Comparison of ENCODE assay signal across 21 mouse cellular contexts in genomic region chr4:114523335-114524188, GRCm38 (mm10).
DNase-seq lines count a peak whose midpoint lies in the region; ATAC-seq and TF ChIP-seq lines count a peak whose summit lies in the region.
"Had no signal": no experiment of that assay in that cellular context is flagged by ENCODE, and none has a peak within 500 bp of the region (broad histone marks: within the 10 kb centered on the region; RNA-seq: fewer than 3 reads in every experiment).

No protein-coding gene starts in this region.

- TF ChIP-seq POLR2A in kidney, adult 2 months (IDR thresholded peaks at IDR 0.05; ENCODE audit: low read depth, low read length): no peak

- WGBS in heart, embryonic 11.5 days (ENCODE audit: insufficient replicate concordance): 71% methylated on average over 5 of the region's 5 CpGs
- WGBS in kidney, embryonic 14.5 days: 36% methylated on average over 5 of the region's 5 CpGs
- WGBS in kidney, adult 2 months: 83% methylated on average over 5 of the region's 5 CpGs
- WGBS in midbrain, embryonic 11.5 days: 75% methylated on average over 5 of the region's 5 CpGs
- WGBS in midbrain, embryonic 16.5 days: 85% methylated on average over 5 of the region's 5 CpGs
- 57% methylated on average over 5 of the region's 5 CpGs for WGBS in stomach, embryonic 16.5 days

- H3K27me3 ChIP-seq in heart, embryonic 11.5 days (ENCODE audit: control insufficient read depth, insufficient read depth, low read length): peaks cover 8% of the 10 kb centered on the region; the same call in 1 of the 2 replicates
- no peaks in the 10 kb centered on the region for H3K27me3 ChIP-seq in kidney, embryonic 14.5 days (ENCODE audit: control insufficient read depth, insufficient read depth, low read length)
- H3K27me3 ChIP-seq in kidney, adult 2 months (replicated peaks; ENCODE audit: control insufficient read depth, insufficient read depth, low read length): no peaks in the 10 kb centered on the region
- H3K27me3 ChIP-seq in midbrain, embryonic 11.5 days (ENCODE audit: control insufficient read depth, insufficient read depth, low read length): no peaks in the 10 kb centered on the region
- no peaks in the 10 kb centered on the region for H3K27me3 ChIP-seq in midbrain, embryonic 16.5 days (ENCODE audit: control insufficient read depth, insufficient read depth, low read depth, low read length)
- H3K27me3 ChIP-seq in stomach, embryonic 16.5 days (ENCODE audit: control insufficient read depth, insufficient read depth, low read length): no peaks in the 10 kb centered on the region
- H3K27me3 ChIP-seq: embryonic facial prominence, embryonic 12.5 days; forebrain, embryonic 13.5 days; liver, embryonic 12.5 days; midbrain, embryonic 13.5 days had no signal

- H3K4me1 ChIP-seq in heart, embryonic 11.5 days (ENCODE audit: control insufficient read depth, insufficient read depth, low read length): no peaks in the 10 kb centered on the region
- peaks cover 12% of the 10 kb centered on the region; the same call in 1 of the 2 replicates for H3K4me1 ChIP-seq in kidney, embryonic 14.5 days (ENCODE audit: control insufficient read depth, insufficient read depth, low read length)
- no peaks in the 10 kb centered on the region for H3K4me1 ChIP-seq in kidney, adult 2 months (ENCODE audit: control insufficient read depth, insufficient read depth, low read length)
- no peaks in the 10 kb centered on the region for H3K4me1 ChIP-seq in midbrain, embryonic 11.5 days (ENCODE audit: control insufficient read depth, insufficient read depth, low read length)
- no peaks in the 10 kb centered on the region for H3K4me1 ChIP-seq in midbrain, embryonic 16.5 days (ENCODE audit: control insufficient read depth, insufficient read depth, low read length)
- H3K4me1 ChIP-seq in stomach, embryonic 16.5 days (ENCODE audit: control insufficient read depth, insufficient read depth, low read length): no peaks in the 10 kb centered on the region
- H3K4me1 ChIP-seq: embryonic facial prominence, embryonic 12.5 days; forebrain, embryonic 13.5 days; liver, embryonic 12.5 days; midbrain, embryonic 13.5 days had no signal

- intact Hi-C loops in heart, postnatal 36 days (cut with DNase I): no loop called here

- no peak overlapping the region for H3K4me2 ChIP-seq in heart, embryonic 11.5 days
- H3K4me2 ChIP-seq in kidney, embryonic 14.5 days (replicated peaks; ENCODE audit: low read depth, low read length): no peak overlapping the region
- H3K4me2 ChIP-seq in midbrain, embryonic 11.5 days: no peak overlapping the region
- H3K4me2 ChIP-seq in midbrain, embryonic 16.5 days (ENCODE audit: low read length): no peak overlapping the region
- no peak overlapping the region for H3K4me2 ChIP-seq in stomach, embryonic 16.5 days (ENCODE audit: low read depth, low read length)
- H3K4me2 ChIP-seq: embryonic facial prominence, embryonic 12.5 days; forebrain, embryonic 13.5 days; liver, embryonic 12.5 days; midbrain, embryonic 13.5 days had no signal

- no peak overlapping the region for H3K27ac ChIP-seq in heart, embryonic 11.5 days (ENCODE audit: low read depth, low read length)
- H3K27ac ChIP-seq in kidney, embryonic 14.5 days (ENCODE audit: low read depth, low read length): no peak overlapping the region
- no peak overlapping the region for H3K27ac ChIP-seq in kidney, adult 2 months (ENCODE audit: insufficient read depth, low read depth, low read length)
- H3K27ac ChIP-seq in midbrain, embryonic 11.5 days (ENCODE audit: low read depth, low read length): no peak overlapping the region
- H3K27ac ChIP-seq in midbrain, embryonic 16.5 days (ENCODE audit: low read length): no peak overlapping the region
- H3K27ac ChIP-seq in stomach, embryonic 16.5 days (ENCODE audit: low read length): no peak overlapping the region
- H3K27ac ChIP-seq: embryonic facial prominence, embryonic 12.5 days; forebrain, embryonic 13.5 days; heart, adult 2 months; liver, embryonic 12.5 days; midbrain, embryonic 13.5 days had no signal

- TF ChIP-seq CTCF in kidney, adult 2 months (conservative IDR thresholded peaks at IDR 0.05; ENCODE audit: insufficient read depth, insufficient read length, low read depth, low read length): no peak

- ATAC-seq in heart, embryonic 11.5 days (replicated peaks; ENCODE audit: insufficient number of reproducible peaks, low FRiP score, low TSS enrichment): 0 out of 2 replicates have a peak, but pooled peaks have one; percentile 52
- ATAC-seq in kidney, embryonic 14.5 days (ENCODE audit: low FRiP score, low TSS enrichment): peak; percentile 90
- ATAC-seq in midbrain, embryonic 11.5 days (ENCODE audit: low FRiP score): no peak
- no peak for ATAC-seq in midbrain, embryonic 16.5 days
- peak; percentile 68 for ATAC-seq in stomach, embryonic 16.5 days (ENCODE audit: insufficient read depth, low FRiP score)
- ATAC-seq: forebrain, embryonic 13.5 days; liver, embryonic 12.5 days; midbrain, embryonic 13.5 days had no signal

- no peaks in the 10 kb centered on the region for H3K36me3 ChIP-seq in heart, embryonic 11.5 days (ENCODE audit: control insufficient read depth, insufficient read depth, low read length)
- no peaks in the 10 kb centered on the region for H3K36me3 ChIP-seq in kidney, embryonic 14.5 days (ENCODE audit: control insufficient read depth, insufficient read depth, low read length)
- no peaks in the 10 kb centered on the region for H3K36me3 ChIP-seq in kidney, adult 2 months (ENCODE audit: control insufficient read depth, insufficient read depth, low read length)
- H3K36me3 ChIP-seq in midbrain, embryonic 11.5 days (ENCODE audit: control insufficient read depth, insufficient read depth, low read length): no peaks in the 10 kb centered on the region
- H3K36me3 ChIP-seq in midbrain, embryonic 16.5 days (ENCODE audit: control insufficient read depth, insufficient read depth, low read length): no peaks in the 10 kb centered on the region
- no peaks in the 10 kb centered on the region for H3K36me3 ChIP-seq in stomach, embryonic 16.5 days (ENCODE audit: control insufficient read depth, insufficient read depth, low read length)
- H3K36me3 ChIP-seq: embryonic facial prominence, embryonic 12.5 days; liver, embryonic 12.5 days; midbrain, embryonic 13.5 days had no signal

- H3K4me3 ChIP-seq in heart, embryonic 11.5 days (ENCODE audit: low read depth, low read length): no peak overlapping the region
- no peak overlapping the region for H3K4me3 ChIP-seq in kidney, embryonic 14.5 days (ENCODE audit: low read length)
- no peak overlapping the region for H3K4me3 ChIP-seq in kidney, adult 2 months (ENCODE audit: insufficient read depth, low read depth, low read length)
- no peak overlapping the region for H3K4me3 ChIP-seq in midbrain, embryonic 11.5 days (ENCODE audit: low read depth, low read length)
- H3K4me3 ChIP-seq in midbrain, embryonic 16.5 days (ENCODE audit: low read depth, low read length): no peak overlapping the region
- no peak overlapping the region for H3K4me3 ChIP-seq in stomach, embryonic 16.5 days (replicated peaks; ENCODE audit: low read length)
- H3K4me3 ChIP-seq: embryonic facial prominence, embryonic 12.5 days; erythroblast, embryonic 14.5 days; forebrain, embryonic 13.5 days; heart, adult 2 months; liver, embryonic 12.5 days; midbrain, embryonic 13.5 days had no signal

- H3K9ac ChIP-seq in heart, embryonic 11.5 days (ENCODE audit: low read depth, low read length): no peak overlapping the region
- H3K9ac ChIP-seq in kidney, embryonic 14.5 days (ENCODE audit: low read depth, low read length): no peak overlapping the region
- no peak overlapping the region for H3K9ac ChIP-seq in midbrain, embryonic 11.5 days (ENCODE audit: low read length)
- H3K9ac ChIP-seq in midbrain, embryonic 16.5 days (ENCODE audit: low read depth, low read length): no peak overlapping the region
- H3K9ac ChIP-seq in stomach, embryonic 16.5 days (ENCODE audit: low read length): no peak overlapping the region
- H3K9ac ChIP-seq: embryonic facial prominence, embryonic 12.5 days; forebrain, embryonic 13.5 days; liver, embryonic 12.5 days; midbrain, embryonic 13.5 days had no signal

- DNase-seq in heart, postnatal 36 days: no peak
- no peak for DNase-seq in kidney, adult 2 months
- peak; percentile 56 for DNase-seq in midbrain, embryonic 11.5 days (ENCODE audit: low spot score, missing footprints)
- no peak for DNase-seq in layer of hippocampus, postnatal 14 days (ENCODE audit: low spot score in 2 of 2)
- DNase-seq: B cell, adult 2 months; cerebellum, adult 2 months; cerebellum, postnatal 36 days; gastrocnemius, postnatal 10 days; layer of hippocampus, adult 9-11 months; lung, adult 2 months; thymus, postnatal 25 days had no signal

- H3K9me3 ChIP-seq in heart, embryonic 11.5 days (replicated peaks; ENCODE audit: control insufficient read depth, low read length): no peaks in the 10 kb centered on the region
- no peaks in the 10 kb centered on the region for H3K9me3 ChIP-seq in kidney, embryonic 14.5 days (ENCODE audit: control insufficient read depth, low read length)
- no peaks in the 10 kb centered on the region for H3K9me3 ChIP-seq in midbrain, embryonic 11.5 days (ENCODE audit: control insufficient read depth, low read length)
- no peaks in the 10 kb centered on the region for H3K9me3 ChIP-seq in midbrain, embryonic 16.5 days (replicated peaks; ENCODE audit: control insufficient read depth, low read length, poor library complexity, severe bottlenecking)
- no peaks in the 10 kb centered on the region for H3K9me3 ChIP-seq in stomach, embryonic 16.5 days (replicated peaks; ENCODE audit: control insufficient read depth, low read length)
- H3K9me3 ChIP-seq: embryonic facial prominence, embryonic 12.5 days; forebrain, embryonic 13.5 days; liver, embryonic 12.5 days; midbrain, embryonic 13.5 days had no signal

Comparison
In these comparisons a context has a peak if more than half of its experiments do, and no peak if none do; other contexts are left out.
1. ATAC-seq: peak in heart, embryonic 11.5 days (single experiment), kidney, embryonic 14.5 days (single experiment) and stomach, embryonic 16.5 days (single experiment); none in midbrain, embryonic 11.5 days (single experiment) and midbrain, embryonic 16.5 days (single experiment).